Mouse (Mus musculus) CH12.LX (cell line): ENCODE measurements at regions not wholly inside any gene's neighbourhood (a gene's known extent, or its start where the extent isn't known, plus 50 kb on each side); places are given as distances from the start of the nearest gene placed in this dataset.

Experiments used
- DNase-seq: peaks from one replicate; pipeline ENCODE4 v3.0.0-alpha.2; 2013; ENCODE audit errors: extremely low read depth
- H3K27ac ChIP-seq: 2 replicates; pipeline ENCODE4 v1.5.1; 2012; ENCODE audit warnings: low read depth, mild to moderate bottlenecking, control low read depth, moderate library complexity; ENCODE audit not compliant: insufficient read depth
- H3K27me3 ChIP-seq: replicated peaks from 2 replicates; pipeline ENCODE3; 2012; ENCODE audit warnings: inconsistent platforms
- H3K36me3 ChIP-seq, 2 experiments: replicated peaks in 1 of 2; 2 replicates each; pipeline versions ENCODE3 to v1.6.1; 2012; ENCODE audit warnings: inconsistent platforms in 1 of 2, low read length in 1 of 2, mild to moderate bottlenecking in 1 of 2, mixed read lengths in 1 of 2, moderate library complexity in 1 of 2; ENCODE audit not compliant: control insufficient read depth in 1 of 2, insufficient read depth in 1 of 2
- H3K4me1 ChIP-seq, 2 experiments: 2 replicates each; pipeline ENCODE4 v1.6.1; 2012; ENCODE audit warnings: inconsistent platforms in 1 of 2, moderate library complexity in 1 of 2; ENCODE audit not compliant: insufficient read depth in 2 of 2, control insufficient read depth in 1 of 2
- H3K4me2 ChIP-seq: 2 replicates; pipeline ENCODE4 v1.6.1; 2012; ENCODE audit warnings: low read depth, mild to moderate bottlenecking, control low read depth; ENCODE audit not compliant: poor library complexity, insufficient read depth, severe bottlenecking
- H3K4me3 ChIP-seq, 3 experiments: fragments of 150-350 bp in 1 of 3; sonication (generic) in 1 of 3; replicated peaks in 1 of 3; 2 replicates each; pipeline versions ENCODE3 to v1.5.1; 2011 to 2012; ENCODE audit warnings: low read depth in 2 of 3, low read length in 2 of 3, mild to moderate bottlenecking in 2 of 3, moderate library complexity in 2 of 3, control low read depth in 1 of 3, improper control_type of control experiment in 1 of 3, inconsistent platforms in 1 of 3, mixed read lengths in 1 of 3; ENCODE audit not compliant: poor library complexity in 1 of 3
- H3K79me2 ChIP-seq: replicated peaks from 2 replicates; pipeline ENCODE4 v1.6.1; 2012; ENCODE audit warnings: mild to moderate bottlenecking, moderate library complexity; ENCODE audit not compliant: control insufficient read depth, poor library complexity, insufficient read depth, severe bottlenecking; ENCODE audit errors: extremely low read depth
- H3K9ac ChIP-seq: 2 replicates; pipeline ENCODE4 v1.6.1; 2012; ENCODE audit warnings: low read depth, mild to moderate bottlenecking, control low read depth, moderate library complexity; ENCODE audit not compliant: insufficient read depth
- H3K9me3 ChIP-seq: replicated peaks from 2 replicates; pipeline ENCODE3; 2012; ENCODE audit warnings: low read length, inconsistent platforms, mixed read lengths
- BHLHE40 ChIP-seq: IDR thresholded peaks from 2 replicates; pipeline ENCODE4 v1.6.1; 2011; ENCODE audit warnings: mild to moderate bottlenecking, low read depth, low read length, improper control_type of control experiment
- CHD1 ChIP-seq: IDR thresholded peaks from 2 replicates; pipeline ENCODE4 v1.6.1; 2012; ENCODE audit warnings: low read depth, low read length, improper control_type of control experiment, inconsistent platforms
- CHD2 ChIP-seq: IDR thresholded peaks from 2 replicates; pipeline ENCODE4 v1.6.1; 2011; ENCODE audit warnings: low read length, improper control_type of control experiment
- CTCF ChIP-seq, 2 experiments: IDR thresholded peaks in 1 of 2; conservative IDR thresholded peaks in 1 of 2; 2 replicates each; pipeline ENCODE4 v1.5.1; 2011 to 2012; ENCODE audit warnings: low read depth in 2 of 2, low read length in 2 of 2, improper control_type of control experiment in 1 of 2, inconsistent platforms in 1 of 2, mild to moderate bottlenecking in 1 of 2, moderate library complexity in 1 of 2
- E2F4 ChIP-seq: IDR thresholded peaks from 2 replicates; pipeline ENCODE4 v1.6.1; 2011; ENCODE audit warnings: low read depth, low read length, improper control_type of control experiment; ENCODE audit not compliant: insufficient replicate concordance
- ELF1 ChIP-seq: IDR thresholded peaks from 2 replicates; pipeline ENCODE4 v1.6.1; 2014; ENCODE audit warnings: low read depth, mild to moderate bottlenecking, inconsistent platforms, low read length, improper control_type of control experiment
- EP300 ChIP-seq: IDR thresholded peaks from 2 replicates; pipeline ENCODE4 v1.6.1; 2011; ENCODE audit warnings: low read length, improper control_type of control experiment
- ETS1 ChIP-seq: conservative IDR thresholded peaks from 2 replicates; pipeline ENCODE4 v1.6.1; 2012; ENCODE audit warnings: low read depth, mild to moderate bottlenecking, inconsistent platforms, low read length, improper control_type of control experiment, moderate library complexity
- GABPA ChIP-seq: IDR thresholded peaks from 2 replicates; pipeline ENCODE4 v1.6.1; 2012; ENCODE audit warnings: low read depth, low read length, improper control_type of control experiment, inconsistent platforms; ENCODE audit not compliant: insufficient replicate concordance
- HCFC1 ChIP-seq: IDR thresholded peaks from 2 replicates; pipeline ENCODE4 v1.6.1; 2012; ENCODE audit warnings: low read depth, mild to moderate bottlenecking, inconsistent platforms, low read length, improper control_type of control experiment
- JUND ChIP-seq: conservative IDR thresholded peaks from 2 replicates; pipeline ENCODE4 v1.6.1; 2011; ENCODE audit warnings: low read depth, low read length, improper control_type of control experiment
- MAFK ChIP-seq: IDR thresholded peaks from 2 replicates; pipeline ENCODE4 v1.6.1; 2011; ENCODE audit warnings: low read length, improper control_type of control experiment; ENCODE audit not compliant: insufficient replicate concordance
- MAX ChIP-seq: IDR thresholded peaks from 2 replicates; pipeline ENCODE4 v1.6.1; 2011; ENCODE audit warnings: low read length, improper control_type of control experiment
- MAZ ChIP-seq: IDR thresholded peaks from 2 replicates; pipeline ENCODE4 v1.6.1; 2012; ENCODE audit warnings: low read depth, mild to moderate bottlenecking, inconsistent platforms, low read length, improper control_type of control experiment, moderate library complexity
- MEF2A ChIP-seq: IDR thresholded peaks from 2 replicates; pipeline ENCODE4 v1.6.1; 2014; ENCODE audit warnings: low read depth, mild to moderate bottlenecking, inconsistent platforms, low read length, improper control_type of control experiment, borderline replicate concordance
- MXI1 ChIP-seq: IDR thresholded peaks from 2 replicates; pipeline ENCODE4 v1.6.1; 2011; ENCODE audit warnings: mild to moderate bottlenecking, low read depth, low read length, improper control_type of control experiment
- MYC ChIP-seq: IDR thresholded peaks from 2 replicates; pipeline ENCODE4 v1.6.1; 2011; ENCODE audit warnings: low read depth, mild to moderate bottlenecking, improper control_type of control experiment, low read length
- NELFE ChIP-seq: IDR thresholded peaks from 2 replicates; pipeline ENCODE4 v1.6.1; 2011; ENCODE audit warnings: low read depth, low read length, improper control_type of control experiment
- NRF1 ChIP-seq: IDR thresholded peaks from 2 replicates; pipeline ENCODE4 v1.6.1; 2014; ENCODE audit warnings: low read depth, mild to moderate bottlenecking, inconsistent platforms, low read length, improper control_type of control experiment, moderate library complexity
- POLR2A ChIP-seq: IDR thresholded peaks from 2 replicates; pipeline ENCODE4 v1.6.1; 2011; ENCODE audit warnings: low read depth, mild to moderate bottlenecking, improper control_type of control experiment, low read length
- POLR2AphosphoS2 ChIP-seq: IDR thresholded peaks from 2 replicates; pipeline ENCODE4 v1.6.1; 2011; ENCODE audit warnings: low read depth, low read length, improper control_type of control experiment
- RCOR1 ChIP-seq: conservative IDR thresholded peaks from 2 replicates; pipeline ENCODE4 v1.6.1; 2012; ENCODE audit warnings: low read depth, mild to moderate bottlenecking, inconsistent platforms, low read length, improper control_type of control experiment
- SIN3A ChIP-seq: IDR thresholded peaks from 2 replicates; pipeline ENCODE4 v1.6.1; 2012; ENCODE audit warnings: low read length, improper control_type of control experiment, inconsistent platforms
- SMC3 ChIP-seq: IDR thresholded peaks from 2 replicates; pipeline ENCODE4 v1.6.1; 2011; ENCODE audit warnings: low read depth, low read length, improper control_type of control experiment
- TBP ChIP-seq: conservative IDR thresholded peaks from 2 replicates; pipeline ENCODE4 v1.6.1; 2011; ENCODE audit warnings: low read depth, low read length, improper control_type of control experiment
- TCF12 ChIP-seq: IDR thresholded peaks from 2 replicates; pipeline ENCODE4 v1.6.1; 2014; ENCODE audit warnings: low read depth, mild to moderate bottlenecking, inconsistent platforms, low read length, improper control_type of control experiment
- USF2 ChIP-seq: conservative IDR thresholded peaks from 2 replicates; pipeline ENCODE4 v1.6.1; 2011; ENCODE audit warnings: low read depth, low read length, improper control_type of control experiment
- ZKSCAN1 ChIP-seq: IDR thresholded peaks from 2 replicates; pipeline ENCODE4 v1.6.1; 2012; ENCODE audit warnings: low read depth, inconsistent platforms, low read length, improper control_type of control experiment, borderline replicate concordance
- dilution Hi-C: fragments of 300-500 bp; cut with MboI; formaldehyde crosslinking; loops from 2 replicates; pipeline ENCODE4 v1.14.3; 2020; ENCODE audit warnings: low sequenced_read_pairs; ENCODE audit not compliant: extremely low pct_unique_long_range_greater_than_20kb, extremely low pct_ligation_motif_present
- in situ Hi-C: fragments of 300-500 bp; cut with MboI; formaldehyde crosslinking; loops from 3 replicates; pipeline ENCODE4 v1.14.3; 2019; ENCODE audit warnings: low sequenced_read_pairs, low pct_ligation_motif_present, low pct_unique_long_range_greater_than_20kb, mixed read lengths

GRCm38 (mm10) chr14:106327653-106328283, 221.8 kb downstream of the Trim52 start:
- no peaks in the 10 kb centered on the region for H3K4me1 ChIP-seq
- no peaks in the 10 kb centered on the region for H3K36me3 ChIP-seq
- no peak overlapping the region for H3K27ac ChIP-seq
- TF ChIP-seq RCOR1 (no peak), SMC3 (no peak), POLR2A (no peak), GABPA (no peak), ZKSCAN1 (no peak), TCF12 (no peak), MAZ (no peak), NRF1 (no peak), EP300 (no peak), MAFK (no peak), CHD1 (no peak), POLR2AphosphoS2 (no peak), MXI1 (no peak), TBP (no peak), JUND (no peak), MEF2A (no peak), ETS1 (no peak)
- TF ChIP-seq, all 38 proteins: peak for 0
- Histone ChIP-seq H3K9me3 (peaks cover 13% of the 10 kb centered on the region), H3K4me3 (no peak overlapping the region), H3K4me2 (no peak overlapping the region), H3K79me2 (no peaks in the 10 kb centered on the region), H3K27me3 (no peaks in the 10 kb centered on the region), H3K9ac (no peak overlapping the region)
- dilution Hi-C loops, result no loop called here
- in situ Hi-C loops, result no loop called here
- no peak for DNase-seq

- no peaks in the 10 kb centered on the region for H3K27me3 ChIP-seq
- no peak overlapping the region for H3K4me2 ChIP-seq
- DNase-seq, result no peak
- TF ChIP-seq RCOR1 (no peak), MAX (no peak), CHD1 (no peak), HCFC1 (no peak), MYC (no peak), SIN3A (no peak), ZKSCAN1 (no peak), POLR2A (no peak), MXI1 (no peak), POLR2AphosphoS2 (no peak), BHLHE40 (no peak), ELF1 (no peak), USF2 (no peak), GABPA (no peak), ETS1 (no peak), E2F4 (no peak), NELFE (no peak), CHD2 (no peak), CTCF (conservative IDR thresholded peaks at IDR 0.05 in 1 of 2, IDR thresholded peaks at IDR 0.05 in 1 of 2; ENCODE audit: low read depth in 2 of 2, low read length in 2 of 2) (no peak)
- peaks cover 10% of the 10 kb centered on the region for H3K9me3 ChIP-seq
- H3K4me3 ChIP-seq, result no peak overlapping the region
- dilution Hi-C loops (no loop called here), in situ Hi-C loops (no loop called here)
- no peak overlapping the region for H3K27ac ChIP-seq
- H3K36me3 ChIP-seq, result no peaks in the 10 kb centered on the region
- H3K79me2 ChIP-seq, result no peaks in the 10 kb centered on the region
- H3K4me1 ChIP-seq, result no peaks in the 10 kb centered on the region
- H3K9ac ChIP-seq, result no peak overlapping the region
These were observed 259.0 kb downstream of the Trim52 start for GRCm38 (mm10) chr14:106364767-106365623.
